Mouse (Mus musculus): ENCODE measurements around the gene Klhl24. TPM values are rescaled to one million over a fixed set of nuclear protein-coding genes. Genes with fewer than 3 reads are reported as not detected.

Klhl24 gene
- total and polyA plus RNA-seq, 3 experiments, result 14.1 to 64.7 (median 59.3) TPM

DNA sequence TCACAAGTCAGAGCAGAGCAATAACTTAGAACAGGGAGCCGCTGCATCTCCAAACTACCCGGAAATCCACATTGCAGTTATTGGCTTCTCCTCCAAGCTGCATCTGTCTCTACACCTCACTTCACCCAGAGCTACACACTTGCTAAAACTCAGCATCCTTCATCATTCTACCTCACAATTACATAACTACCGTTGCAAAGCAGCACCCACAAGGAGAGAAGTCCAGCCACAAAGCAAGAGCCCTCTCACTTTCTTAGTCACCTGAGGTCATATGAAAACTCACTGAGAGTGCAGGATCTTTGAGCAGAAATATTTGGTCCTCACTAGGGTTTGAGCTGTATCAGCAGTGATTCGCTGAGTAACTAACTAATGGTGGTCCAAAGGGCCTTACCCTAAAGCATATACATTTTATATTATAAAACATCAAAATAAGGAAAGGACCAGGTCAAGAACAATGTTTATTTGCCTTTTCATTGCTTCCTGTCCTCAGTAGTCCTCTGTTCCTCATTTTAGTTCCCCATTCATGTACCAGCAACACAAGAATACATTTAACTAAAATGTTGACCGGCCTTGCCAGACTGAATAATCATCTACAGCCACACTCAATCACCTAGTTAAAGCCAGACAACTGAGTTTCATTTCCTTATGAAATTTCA, 12.0 kb upstream of the Klhl24 start:
- Histone ChIP-seq H3K36me3 (replicated peaks) (no peaks in the 10 kb centered on the region), H3K9me3 (replicated peaks) (no peaks in the 10 kb centered on the region; the same call in 1 of the 2 replicates), H3K27me3 (ENCODE audit: insufficient read depth, low read length) (peaks cover 5% of the 10 kb centered on the region; the same call in 1 of the 2 replicates), H3K4me1 (ENCODE audit: insufficient read depth, low read depth, low read length) (no peaks in the 10 kb centered on the region; the same call in 1 of the 2 replicates), H3K4me3 (ENCODE audit: low read depth, low read length) (no peak overlapping the region)
- DNase-seq (ENCODE audit: low spot score) (no peak), ATAC-seq (ENCODE audit: extremely low read depth, insufficient number of reproducible peaks, low FRiP score, poor library complexity, severe bottlenecking) (no peak)
- TF ChIP-seq TAL1 (conservative IDR thresholded peaks at IDR 0.05; ENCODE audit: low read depth, low read length) (no peak), GATA1 (IDR thresholded peaks at IDR 0.05; ENCODE audit: borderline replicate concordance, low read length) (no peak), CTCF (IDR thresholded peaks at IDR 0.05; ENCODE audit: low read depth, low read length) (no peak), POLR2AphosphoS5 (IDR thresholded peaks at IDR 0.05; ENCODE audit: insufficient replicate concordance, low read depth, low read length) (no peak), GATA2 (IDR thresholded peaks at IDR 0.05; ENCODE audit: borderline replicate concordance, low read depth, low read length) (no peak)

DNA sequence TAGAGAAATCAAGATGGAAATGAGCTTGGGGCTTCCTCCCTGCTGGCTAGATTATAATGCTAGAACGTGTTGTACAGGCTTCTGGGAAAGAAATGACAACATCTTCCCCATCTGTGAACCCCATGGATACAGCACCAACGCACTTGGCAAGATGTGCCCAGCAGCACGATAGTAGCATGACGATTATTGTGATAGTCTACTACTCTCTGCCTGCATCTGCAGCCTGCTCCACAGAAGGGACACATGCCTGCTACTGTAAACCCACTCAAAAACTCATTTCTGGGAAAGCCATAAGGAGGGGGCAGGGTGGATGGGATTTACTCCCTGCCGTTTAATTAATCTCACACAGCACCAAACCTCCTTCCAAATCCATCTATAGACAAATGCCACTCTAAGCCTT, 10.4 kb upstream of the Klhl24 start:
- DNase-seq (ENCODE audit: low spot score) (no peak), ATAC-seq (ENCODE audit: extremely low read depth, insufficient number of reproducible peaks, low FRiP score, poor library complexity, severe bottlenecking) (no peak)
- Histone ChIP-seq H3K9me3 (replicated peaks) (no peaks in the 10 kb centered on the region; the same call in 1 of the 2 replicates), H3K36me3 (replicated peaks) (no peaks in the 10 kb centered on the region), H3K4me1 (ENCODE audit: insufficient read depth, low read depth, low read length) (no peaks in the 10 kb centered on the region; the same call in 1 of the 2 replicates), H3K4me3 (ENCODE audit: low read depth, low read length) (no peak overlapping the region), H3K27me3 (ENCODE audit: insufficient read depth, low read length) (peaks cover 5% of the 10 kb centered on the region; the same call in 1 of the 2 replicates)
- TF ChIP-seq GATA1 (IDR thresholded peaks at IDR 0.05; ENCODE audit: borderline replicate concordance, low read length) (no peak), CTCF (IDR thresholded peaks at IDR 0.05; ENCODE audit: low read depth, low read length) (no peak), POLR2AphosphoS5 (IDR thresholded peaks at IDR 0.05; ENCODE audit: insufficient replicate concordance, low read depth, low read length) (no peak), TAL1 (conservative IDR thresholded peaks at IDR 0.05; ENCODE audit: low read depth, low read length) (no peak), GATA2 (IDR thresholded peaks at IDR 0.05; ENCODE audit: borderline replicate concordance, low read depth, low read length) (no peak)

DNA sequence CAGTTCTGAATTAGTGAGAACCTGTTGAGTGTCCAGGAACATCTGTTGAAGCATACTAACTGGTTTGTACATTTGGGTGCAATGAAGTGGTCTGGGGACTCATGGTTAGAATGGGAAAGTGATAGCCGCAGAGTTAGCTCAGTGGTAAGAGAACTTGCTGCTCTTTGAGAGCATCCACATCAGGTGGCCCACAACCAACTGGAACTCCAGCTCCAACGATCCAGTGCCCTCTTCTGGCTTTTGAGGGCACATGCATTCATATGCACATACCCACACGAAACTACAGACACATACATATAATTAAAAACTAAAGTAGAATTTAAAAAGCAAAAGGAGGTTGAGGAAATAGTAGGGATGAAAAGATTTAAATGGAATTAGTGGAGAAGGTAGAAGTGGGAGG, 7.7 kb upstream of the Klhl24 start:
- DNase-seq (ENCODE audit: low spot score), result no peak
- Histone ChIP-seq H3K36me3 (replicated peaks) (no peaks in the 10 kb centered on the region), H3K27me3 (ENCODE audit: insufficient read depth, low read length) (peaks cover 5% of the 10 kb centered on the region; the same call in 1 of the 2 replicates), H3K4me3 (ENCODE audit: low read depth, low read length) (no peak overlapping the region), H3K9me3 (replicated peaks) (no peaks in the 10 kb centered on the region; the same call in 1 of the 2 replicates), H3K4me1 (ENCODE audit: insufficient read depth, low read depth, low read length) (no peaks in the 10 kb centered on the region; the same call in 1 of the 2 replicates)
- ATAC-seq (ENCODE audit: extremely low read depth, insufficient number of reproducible peaks, low FRiP score, poor library complexity, severe bottlenecking), result no peak
- no peak for TF ChIP-seq CTCF (IDR thresholded peaks at IDR 0.05; ENCODE audit: low read depth, low read length)
- no peak for TF ChIP-seq GATA1 (IDR thresholded peaks at IDR 0.05; ENCODE audit: borderline replicate concordance, low read length)
- TF ChIP-seq POLR2AphosphoS5 (IDR thresholded peaks at IDR 0.05; ENCODE audit: insufficient replicate concordance, low read depth, low read length), result no peak

DNA sequence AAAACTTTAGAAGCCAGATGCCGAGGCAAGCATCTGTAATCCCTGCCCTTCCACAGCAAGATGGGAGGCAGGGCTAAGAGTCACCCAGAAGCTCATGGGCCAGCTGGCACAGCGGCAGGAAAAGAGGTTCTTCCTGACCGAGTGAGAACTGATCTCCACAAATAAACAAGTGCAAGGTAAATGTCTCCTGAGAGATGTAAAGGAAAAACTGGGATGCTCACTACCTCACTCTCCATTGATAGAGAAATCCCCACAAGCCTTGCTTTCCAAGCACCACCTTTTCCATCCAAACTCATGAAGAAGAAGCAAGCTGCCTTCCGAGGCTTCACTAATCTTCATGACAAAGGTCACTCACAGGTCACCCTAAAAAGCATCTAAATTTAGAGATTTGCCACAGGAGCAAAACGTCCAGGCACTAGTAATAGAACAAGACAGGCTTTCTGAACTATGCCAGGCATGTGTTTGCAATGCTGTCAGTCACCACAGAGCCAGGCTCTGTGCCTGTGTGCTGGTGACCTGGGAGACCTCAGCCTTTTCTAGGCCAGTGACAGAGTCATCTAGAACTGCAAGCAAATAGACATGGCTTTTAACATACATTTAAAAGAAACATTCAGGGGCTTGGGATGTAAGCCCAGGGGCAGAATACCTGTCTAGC, 6.3 kb upstream of the Klhl24 start:
- Histone ChIP-seq H3K36me3 (replicated peaks) (no peaks in the 10 kb centered on the region), H3K4me3 (ENCODE audit: low read depth, low read length) (no peak overlapping the region), H3K4me1 (ENCODE audit: insufficient read depth, low read depth, low read length) (no peaks in the 10 kb centered on the region; the same call in 1 of the 2 replicates), H3K9me3 (replicated peaks) (no peaks in the 10 kb centered on the region; the same call in 1 of the 2 replicates), H3K27me3 (ENCODE audit: insufficient read depth, low read length) (peaks cover 5% of the 10 kb centered on the region; the same call in 1 of the 2 replicates)
- DNase-seq (ENCODE audit: low spot score) (no peak), ATAC-seq (ENCODE audit: extremely low read depth, insufficient number of reproducible peaks, low FRiP score, poor library complexity, severe bottlenecking) (no peak)
- no peak for TF ChIP-seq GATA1 (IDR thresholded peaks at IDR 0.05; ENCODE audit: borderline replicate concordance, low read length)
- TF ChIP-seq TAL1 (conservative IDR thresholded peaks at IDR 0.05; ENCODE audit: low read depth, low read length), result no peak
- no peak for TF ChIP-seq CTCF (IDR thresholded peaks at IDR 0.05; ENCODE audit: low read depth, low read length)
- no peak for TF ChIP-seq POLR2AphosphoS5 (IDR thresholded peaks at IDR 0.05; ENCODE audit: insufficient replicate concordance, low read depth, low read length)
- TF ChIP-seq GATA2 (IDR thresholded peaks at IDR 0.05; ENCODE audit: borderline replicate concordance, low read depth, low read length), result no peak

DNA sequence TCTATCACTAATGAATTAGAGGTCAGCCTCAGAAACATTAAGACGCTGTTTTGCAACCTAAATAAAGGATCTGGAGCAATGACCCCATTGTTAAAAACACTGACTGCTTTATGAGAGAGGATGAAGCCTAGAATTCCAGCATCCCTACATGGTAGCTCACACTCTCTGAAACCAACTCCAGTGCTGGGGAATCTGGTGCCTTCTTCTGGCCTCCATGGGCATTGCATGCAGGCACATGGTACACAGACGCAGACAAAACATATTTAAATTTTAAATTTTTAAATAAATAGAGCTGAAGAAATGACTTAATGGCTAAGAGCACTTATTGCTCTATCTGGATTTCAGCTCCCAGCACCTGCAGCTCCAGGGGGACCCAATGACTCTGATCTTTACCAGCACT, 1.4 kb upstream of the Klhl24 start:
- no peak for DNase-seq (ENCODE audit: low spot score)

DNA sequence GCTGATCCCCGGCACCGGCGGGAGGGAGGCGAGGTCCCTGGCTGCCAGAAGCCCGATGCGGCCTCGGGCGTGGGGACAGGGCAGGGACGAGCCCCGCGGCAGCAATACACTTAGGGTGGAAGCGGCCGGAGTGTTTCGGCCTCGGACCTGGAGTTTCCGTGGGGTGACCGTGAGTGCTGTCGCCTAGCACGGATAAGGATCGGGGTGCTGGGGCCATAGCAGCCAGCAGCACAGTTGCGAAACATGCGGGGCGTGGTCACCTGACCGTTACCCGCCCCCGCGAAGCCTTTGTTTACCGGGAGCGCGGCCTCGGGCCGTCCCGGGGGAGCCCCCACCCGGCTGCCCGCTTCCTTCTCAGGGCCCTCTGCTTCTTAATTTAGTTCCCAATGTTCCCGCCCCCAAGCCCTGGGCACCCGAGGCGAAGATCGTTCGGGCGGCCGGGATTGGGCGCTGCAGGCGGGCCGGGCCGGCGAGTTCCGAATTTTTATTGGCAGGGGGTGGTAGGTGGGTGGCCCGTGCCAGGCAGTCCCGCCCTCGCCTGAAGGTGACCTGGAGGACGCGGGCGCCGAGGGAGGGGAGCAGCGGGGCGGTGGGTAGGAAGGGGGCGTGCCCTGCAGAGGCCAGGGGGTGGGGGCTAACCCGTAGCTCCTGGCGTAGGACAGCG, 501 bp downstream of the Klhl24 start:
- Histone ChIP-seq H3K27me3 (ENCODE audit: insufficient read depth, low read length) (no peaks in the 10 kb centered on the region), H3K4me3 (ENCODE audit: low read depth, low read length) (peak overlapping the region; percentile 99), H3K4me1 (ENCODE audit: insufficient read depth, low read depth, low read length) (peaks cover 10% of the 10 kb centered on the region), H3K9me3 (replicated peaks) (no peaks in the 10 kb centered on the region), H3K36me3 (replicated peaks) (peaks cover 3% of the 10 kb centered on the region)
- TF ChIP-seq TAL1 (conservative IDR thresholded peaks at IDR 0.05; ENCODE audit: low read depth, low read length) (no peak), GATA2 (IDR thresholded peaks at IDR 0.05; ENCODE audit: borderline replicate concordance, low read depth, low read length) (no peak), GATA1 (IDR thresholded peaks at IDR 0.05; ENCODE audit: borderline replicate concordance, low read length) (no peak), POLR2AphosphoS5 (IDR thresholded peaks at IDR 0.05; ENCODE audit: insufficient replicate concordance, low read depth, low read length) (no peak), CTCF (IDR thresholded peaks at IDR 0.05; ENCODE audit: low read depth, low read length) (no peak)
- DNase-seq (ENCODE audit: low spot score), result peak; percentile 91
- peak; percentile 82 for ATAC-seq (ENCODE audit: extremely low read depth, insufficient number of reproducible peaks, low FRiP score, poor library complexity, severe bottlenecking)

More for the DNA sequence above, 1.4 kb upstream of the Klhl24 start:
- peaks cover 3% of the 10 kb centered on the region for H3K36me3 ChIP-seq (replicated peaks)
- TF ChIP-seq TAL1 (conservative IDR thresholded peaks at IDR 0.05; ENCODE audit: low read depth, low read length) (no peak), CTCF (IDR thresholded peaks at IDR 0.05; ENCODE audit: low read depth, low read length) (no peak), GATA1 (IDR thresholded peaks at IDR 0.05; ENCODE audit: borderline replicate concordance, low read length) (no peak)
- H3K9me3 ChIP-seq (replicated peaks), result no peaks in the 10 kb centered on the region
- peaks cover 10% of the 10 kb centered on the region for H3K4me1 ChIP-seq (ENCODE audit: insufficient read depth, low read depth, low read length)
- H3K4me3 ChIP-seq (ENCODE audit: low read depth, low read length), result no peak overlapping the region
- ATAC-seq (ENCODE audit: extremely low read depth, insufficient number of reproducible peaks, low FRiP score, poor library complexity, severe bottlenecking), result no peak
- no peaks in the 10 kb centered on the region for H3K27me3 ChIP-seq (ENCODE audit: insufficient read depth, low read length)

Data from G1E (cell line).